Mouse (Mus musculus) embryonic facial prominence, embryonic 14.5 days (tissue): ENCODE results near the gene Lipn. TPM values are rescaled to one million over a fixed set of nuclear protein-coding genes. Genes with fewer than 3 reads are reported as not detected.

ENCODE experiments used
- ATAC-seq: fragments of 200-750 bp; cut with Nextera tagmentation; 2 replicates; pipeline ENCODE4 v1.8.0; 2017; ENCODE audit warnings: low read depth, moderate number of reproducible peaks, moderate TSS enrichment
- DNase-seq: peaks from one replicate; pipeline ENCODE4 v3.0.0-alpha.2; 2015; ENCODE audit warnings: low spot score
- H3K27ac ChIP-seq: fragments of 300-500 bp; sonication (generic); replicated peaks from 2 replicates; pipeline ENCODE4 v1.5.1; 2014; ENCODE audit warnings: low read depth, mild to moderate bottlenecking, low read length, moderate library complexity
- H3K27me3 ChIP-seq: fragments of 300-500 bp; sonication (generic); replicated peaks from 2 replicates; pipeline ENCODE4 v1.6.1; 2014; ENCODE audit warnings: low read length; ENCODE audit not compliant: control insufficient read depth, insufficient read depth
- H3K36me3 ChIP-seq: fragments of 300-500 bp; sonication (generic); 2 replicates; pipeline ENCODE4 v1.6.1; 2014; ENCODE audit warnings: low read length, mixed read lengths; ENCODE audit not compliant: control insufficient read depth, insufficient read depth
- H3K4me1 ChIP-seq: fragments of 300-500 bp; sonication (generic); 2 replicates; pipeline ENCODE4 v1.6.1; 2014; ENCODE audit warnings: antibody characterized with exemption, low read length; ENCODE audit not compliant: control insufficient read depth, insufficient read depth
- H3K4me2 ChIP-seq: fragments of 300-500 bp; sonication (generic); 2 replicates; pipeline ENCODE4 v1.6.1; 2014; ENCODE audit warnings: low read depth, mild to moderate bottlenecking, low read length, moderate library complexity, mixed read lengths
- H3K4me3 ChIP-seq: fragments of 300-500 bp; sonication (generic); 2 replicates; pipeline ENCODE4 v1.5.1; 2014; ENCODE audit warnings: low read depth, mild to moderate bottlenecking, low read length
- H3K9ac ChIP-seq: fragments of 300-500 bp; sonication (generic); 2 replicates; pipeline ENCODE4 v1.6.1; 2014; ENCODE audit warnings: low read depth, mild to moderate bottlenecking, low read length, moderate library complexity, mixed read lengths
- H3K9me3 ChIP-seq: fragments of 300-500 bp; sonication (generic); 2 replicates; pipeline ENCODE4 v1.6.1; 2016; ENCODE audit warnings: low read length; ENCODE audit not compliant: control insufficient read depth
- WGBS: fragments of 180-500 bp; shearing (Covaris S2); extraction: QIAGEN DNeasy Blood & Tissue Kit; methylation state at CpG from one replicate; pipeline ENCODE4 v1.1.7; 2014; 5-methylcytosine and 5-hydroxymethylcytosine counted together
- polyA plus RNA-seq: library from polyadenylated mRNA; unstranded; fragments of >200 nt; fragmentation: Nextera tagmentation; extraction: Ambion mirVana; gene quantifications from 2 replicates; pipeline ENCODE4 v1.2.1, GENCODE M21; 2014

Lipn gene
- polyA plus RNA-seq = not detected in 2 replicates

- H3K9me3 ChIP-seq = no peaks in the 10 kb centered on the region
- H3K4me3 ChIP-seq = no peak within 1 kb of the TSS
- no peaks in the 10 kb centered on the region for H3K27me3 ChIP-seq
- no peak within 1 kb of the TSS for H3K9ac ChIP-seq
- no peaks in the 10 kb centered on the region for H3K36me3 ChIP-seq
- H3K4me2 ChIP-seq = no peak within 1 kb of the TSS
- DNase-seq (no peak), ATAC-seq (no peak)
- WGBS = 87% methylated on average over 9 of the region's 9 CpGs
- H3K4me1 ChIP-seq = no peaks in the 10 kb centered on the region
- H3K27ac ChIP-seq = no peak within 1 kb of the TSS
These were observed at the start of gene Lipn for GRCm38 (mm10) chr19:34066779-34067472. Gene Lipn (plus strand): TSS chr19:34067358.

DNA sequence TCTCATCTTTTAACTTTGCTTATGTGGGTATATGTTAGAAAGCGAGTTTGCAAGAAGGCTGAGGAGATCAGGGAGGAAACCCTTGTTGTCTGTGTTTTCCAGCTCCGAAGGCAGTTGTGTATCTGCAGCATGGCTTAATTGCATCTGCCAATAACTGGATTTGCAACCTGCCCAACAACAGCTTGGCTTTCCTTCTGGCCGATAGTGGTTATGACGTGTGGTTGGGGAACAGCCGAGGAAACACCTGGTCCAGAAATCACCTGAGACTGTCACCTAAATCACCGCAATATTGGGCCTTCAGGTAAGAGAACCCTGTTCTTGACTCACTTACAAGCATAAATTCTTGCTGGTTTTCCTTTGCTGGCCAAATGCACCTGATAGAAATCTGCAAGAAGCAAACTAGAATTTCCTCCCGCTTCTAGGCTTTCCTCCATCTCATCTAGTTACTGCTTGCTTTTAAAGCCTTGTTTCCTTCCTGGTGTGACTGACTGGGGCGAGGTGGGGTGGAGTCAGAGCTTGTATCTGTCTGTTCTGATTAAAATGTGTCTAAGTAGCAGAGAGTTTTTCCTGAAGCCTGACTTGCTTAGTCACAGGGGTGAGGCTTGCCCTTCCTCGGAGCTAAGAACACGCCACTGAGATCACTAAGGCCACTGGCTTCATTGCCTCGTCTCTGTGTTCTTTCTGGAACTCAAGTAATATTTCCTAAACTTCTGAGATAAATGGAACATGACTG, 45.6 kb upstream of the Lipn start:
- ATAC-seq = no peak
- Histone ChIP-seq H3K9me3 (no peaks in the 10 kb centered on the region), H3K4me2 (no peak overlapping the region), H3K27ac (no peak overlapping the region), H3K36me3 (no peaks in the 10 kb centered on the region), H3K4me1 (no peaks in the 10 kb centered on the region), H3K27me3 (no peaks in the 10 kb centered on the region), H3K9ac (no peak overlapping the region), H3K4me3 (no peak overlapping the region)
- 78% methylated on average over 11 of the region's 11 CpGs for WGBS
- no peak for DNase-seq

DNA sequence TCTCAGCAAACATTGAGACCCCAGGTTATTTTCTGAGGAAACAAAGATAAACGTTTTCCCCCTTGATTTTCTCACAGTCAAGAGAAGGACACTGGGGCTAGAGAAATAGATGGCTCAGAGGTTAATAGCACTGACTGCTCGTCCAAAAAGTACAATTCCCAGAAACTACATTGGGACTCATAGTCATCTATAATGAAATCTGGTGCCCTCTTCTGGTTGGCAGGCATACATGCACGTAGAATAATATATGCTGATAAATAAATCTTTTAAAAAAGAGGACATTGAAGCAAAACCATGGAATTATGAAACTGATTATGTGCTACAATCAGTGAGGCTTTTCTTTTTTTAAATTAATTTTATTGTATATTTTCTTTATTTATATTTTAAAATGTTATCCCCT, 44.4 kb upstream of the Lipn start:
- H3K4me3 ChIP-seq = no peak overlapping the region
- ATAC-seq = no peak
- H3K36me3 ChIP-seq = no peaks in the 10 kb centered on the region
- H3K4me2 ChIP-seq = no peak overlapping the region
- H3K9ac ChIP-seq = no peak overlapping the region
- no peaks in the 10 kb centered on the region for H3K9me3 ChIP-seq
- no peaks in the 10 kb centered on the region for H3K27me3 ChIP-seq
- WGBS = 40% methylated on average over 3 of the region's 3 CpGs
- no peaks in the 10 kb centered on the region for H3K4me1 ChIP-seq
- DNase-seq = peak; percentile 51
- H3K27ac ChIP-seq = no peak overlapping the region

DNA sequence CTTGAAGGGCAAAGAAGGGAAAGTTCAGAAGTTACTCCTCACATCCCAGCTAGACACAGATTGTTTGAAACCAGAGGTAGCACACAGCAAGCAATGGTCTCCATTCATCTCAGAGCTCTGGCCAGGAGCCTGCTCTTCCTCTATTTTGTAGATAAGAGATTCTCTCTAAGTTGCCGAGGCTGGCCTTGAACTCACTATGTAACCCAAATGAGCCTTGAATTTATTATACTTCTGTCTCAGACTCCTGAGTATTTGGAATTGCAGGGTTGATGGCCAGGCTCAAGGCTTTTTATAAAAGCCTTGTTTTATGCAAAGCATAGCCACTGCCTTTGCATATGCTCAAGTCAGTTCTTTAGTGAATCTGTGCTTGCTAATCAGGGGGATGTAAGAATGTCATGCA, 27.4 kb upstream of the Lipn start:
- Histone ChIP-seq H3K4me1 (no peaks in the 10 kb centered on the region), H3K9me3 (no peaks in the 10 kb centered on the region), H3K4me3 (no peak overlapping the region), H3K27ac (no peak overlapping the region), H3K9ac (no peak overlapping the region), H3K36me3 (no peaks in the 10 kb centered on the region), H3K27me3 (no peaks in the 10 kb centered on the region), H3K4me2 (no peak overlapping the region)
- 80% methylated on average over 1 of the region's 1 CpGs for WGBS
- DNase-seq (no peak), ATAC-seq (no peak)

DNA sequence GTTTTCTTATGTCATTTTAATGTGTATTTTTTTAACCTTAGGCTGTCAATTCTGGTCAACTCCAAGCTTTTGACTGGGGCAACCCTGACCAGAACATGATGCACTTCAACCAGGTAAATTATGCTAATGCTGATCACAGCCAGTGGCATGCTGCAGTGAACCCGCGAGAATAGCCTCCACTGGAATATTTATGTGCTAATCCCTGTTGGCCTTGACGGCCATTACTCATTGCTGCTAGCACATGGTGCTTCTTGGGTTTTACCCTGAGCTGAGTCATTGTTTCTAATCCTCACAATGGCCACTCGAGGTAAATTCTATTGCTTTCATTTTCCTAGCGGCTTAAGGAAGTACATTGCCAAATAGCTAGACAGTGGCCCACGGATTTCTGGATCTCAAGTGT, 24.1 kb upstream of the Lipn start:
- Histone ChIP-seq H3K36me3 (no peaks in the 10 kb centered on the region), H3K4me3 (no peak overlapping the region), H3K27me3 (no peaks in the 10 kb centered on the region), H3K9ac (no peak overlapping the region), H3K4me2 (no peak overlapping the region), H3K27ac (no peak overlapping the region), H3K4me1 (no peaks in the 10 kb centered on the region), H3K9me3 (no peaks in the 10 kb centered on the region)
- 73% methylated on average over 6 of the region's 6 CpGs for WGBS
- ATAC-seq (no peak), DNase-seq (no peak)

DNA sequence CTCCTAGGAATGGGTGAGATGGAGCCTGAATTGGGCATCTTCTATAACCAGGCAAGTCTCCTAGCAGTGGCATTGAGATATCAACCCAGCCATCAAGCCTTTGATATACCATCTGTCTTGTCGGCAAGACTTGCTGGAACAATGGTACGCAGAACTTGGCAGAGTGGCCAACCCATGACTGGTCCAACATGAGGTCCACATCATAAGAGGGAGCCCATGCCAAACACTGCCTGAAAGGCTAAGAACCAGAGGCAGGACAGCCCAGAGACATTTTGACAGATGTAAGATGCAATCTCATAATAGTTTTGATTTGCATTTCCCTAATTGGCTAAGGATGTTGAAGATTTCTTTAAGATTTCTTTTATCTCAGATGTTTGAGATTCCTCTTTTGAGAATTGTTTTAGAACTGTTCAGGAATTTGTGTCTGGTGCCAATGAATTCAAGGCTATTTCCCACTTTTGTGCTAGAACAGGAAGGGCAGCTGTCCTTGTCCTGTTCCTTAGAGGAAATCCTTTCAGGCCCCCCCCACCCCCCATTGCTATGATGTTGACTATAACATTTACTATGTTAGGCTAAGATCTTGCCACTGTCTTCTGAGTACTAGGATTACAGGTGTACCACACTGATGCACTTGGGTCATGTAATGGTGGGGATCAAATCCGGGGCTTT, 17.7 kb upstream of the Lipn start:
- no peaks in the 10 kb centered on the region for H3K27me3 ChIP-seq
- no peaks in the 10 kb centered on the region for H3K36me3 ChIP-seq
- ATAC-seq (no peak), DNase-seq (no peak)
- no peak overlapping the region for H3K27ac ChIP-seq
- no peak overlapping the region for H3K4me3 ChIP-seq
- H3K9ac ChIP-seq = no peak overlapping the region
- 98% methylated on average over 3 of the region's 3 CpGs for WGBS
- H3K4me1 ChIP-seq = no peaks in the 10 kb centered on the region
- no peaks in the 10 kb centered on the region for H3K9me3 ChIP-seq
- H3K4me2 ChIP-seq = no peak overlapping the region

- 67% methylated on average over 3 of the region's 3 CpGs for WGBS
- Histone ChIP-seq H3K9ac (no peak overlapping the region), H3K27me3 (no peaks in the 10 kb centered on the region), H3K4me3 (no peak overlapping the region), H3K9me3 (no peaks in the 10 kb centered on the region), H3K27ac (no peak overlapping the region), H3K4me2 (no peak overlapping the region), H3K4me1 (no peaks in the 10 kb centered on the region), H3K36me3 (no peaks in the 10 kb centered on the region)
- peak; percentile 80 for DNase-seq
- peak; percentile 67; the same call in 1 of the 2 replicates for ATAC-seq
These were observed 15.7 kb upstream of the Lipn start for GRCm38 (mm10) chr19:34051502-34051901.

DNA sequence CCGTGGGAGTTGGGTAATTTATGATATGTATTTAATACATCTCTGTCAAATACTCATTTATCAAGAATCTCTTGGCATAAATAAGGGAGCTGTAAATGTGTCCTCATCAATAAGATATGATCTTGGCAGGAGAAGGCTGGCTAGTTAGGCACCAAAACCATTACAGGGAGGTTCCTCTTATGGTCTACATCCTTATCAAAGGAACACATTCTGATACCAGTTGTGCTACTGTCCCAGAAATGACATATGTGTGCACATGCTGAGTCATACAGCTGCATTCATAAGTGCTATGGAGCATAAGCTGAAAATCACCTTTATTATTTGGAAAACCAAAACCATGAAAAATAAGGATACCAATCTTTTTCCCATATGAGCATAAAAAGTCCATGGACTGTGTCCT, 3.6 kb upstream of the Lipn start:
- Histone ChIP-seq H3K4me1 (no peaks in the 10 kb centered on the region), H3K36me3 (no peaks in the 10 kb centered on the region), H3K4me2 (no peak overlapping the region), H3K9me3 (no peaks in the 10 kb centered on the region), H3K9ac (no peak overlapping the region), H3K27me3 (no peaks in the 10 kb centered on the region), H3K4me3 (no peak overlapping the region), H3K27ac (no peak overlapping the region)
- ATAC-seq (no peak), DNase-seq (no peak)
- 50% methylated on average over 1 of the region's 1 CpGs for WGBS
